Mouse (Mus musculus): ENCODE results near the gene Lmcd1. TPM values are rescaled to one million over a fixed set of nuclear protein-coding genes. Genes with fewer than 3 reads are reported as not detected.
"Not testable (repeated sequence)": the region's sequence is repeated elsewhere in the genome, so short reads cannot be mapped to it uniquely, and the experiment has no call there.

Lmcd1 gene
- polyA plus RNA-seq (2012; rRNA removed), result 2.9 and 3.8 TPM in 2 replicates

GRCm38 (mm10) chr6:112273501-112274205, at the start of gene Lmcd1:
Gene Lmcd1, plus strand, starts transcription at chr6:112273758.
- no peaks in the 10 kb centered on the region for H3K27me3 ChIP-seq (ENCODE audit: control insufficient read depth, insufficient read depth, low read length)
- H3K27ac ChIP-seq (ENCODE audit: insufficient read depth, low read length), result no peak within 1 kb of the TSS
- H3K4me1 ChIP-seq (ENCODE audit: control insufficient read depth, insufficient read depth, low read length), result peaks cover 7% of the 10 kb centered on the region; the same call in 1 of the 2 replicates
- under 1% methylated on average over 21 of the region's 21 CpGs for WGBS
- TF ChIP-seq CTCF (IDR thresholded peaks at IDR 0.05; ENCODE audit: borderline replicate concordance, insufficient read depth, low read depth, low read length), result no peak
- no peak for TF ChIP-seq POLR2A (IDR thresholded peaks at IDR 0.05; ENCODE audit: borderline replicate concordance, insufficient read depth, low read length)
- DNase-seq, result peak; percentile 63 to 75
- peak within 1 kb of the TSS; percentile 32 for H3K4me3 ChIP-seq (replicated peaks; ENCODE audit: insufficient read depth, low read depth, low read length)

DNA sequence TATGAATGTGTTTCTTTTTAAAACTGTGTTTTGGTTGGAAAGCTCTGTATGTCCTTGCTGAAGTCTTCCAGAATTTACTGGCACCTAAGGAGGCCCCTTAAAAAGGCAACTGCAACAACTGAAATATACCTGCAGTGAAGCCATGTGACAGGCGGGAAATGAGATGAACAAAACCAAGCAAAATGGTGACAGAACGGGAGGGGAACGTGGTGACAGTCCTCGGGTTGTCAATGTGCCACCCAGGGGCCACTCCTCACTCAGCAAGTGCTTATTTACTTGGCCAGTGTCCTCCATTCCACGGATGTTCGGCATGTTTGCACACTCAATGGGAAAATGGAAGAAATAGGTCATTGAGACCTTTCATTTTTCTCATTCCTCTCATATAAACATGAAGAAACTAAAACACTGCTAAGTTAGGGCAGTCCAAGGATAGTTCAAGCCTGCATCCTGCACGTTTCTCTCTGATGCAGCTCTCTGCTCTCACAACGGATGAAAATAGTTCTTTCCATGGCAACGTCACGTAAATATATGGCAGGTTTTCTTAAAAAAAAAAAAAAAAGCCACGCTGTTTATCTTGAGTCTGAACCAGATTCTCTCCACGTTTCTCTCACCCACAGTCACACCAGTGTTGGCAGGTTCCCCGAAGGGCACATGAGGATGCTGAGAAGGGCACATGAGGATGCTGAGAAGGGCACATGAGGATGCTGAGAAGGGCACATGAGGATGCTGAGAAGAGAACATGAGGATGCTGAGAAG, 49.5 kb upstream of the Lmcd1 start:
- TF ChIP-seq POLR2A (IDR thresholded peaks at IDR 0.05; ENCODE audit: borderline replicate concordance, insufficient read depth, low read length) (no peak), CTCF (IDR thresholded peaks at IDR 0.05; ENCODE audit: borderline replicate concordance, insufficient read depth, low read depth, low read length) (no peak)
- no peak overlapping the region for H3K27ac ChIP-seq (ENCODE audit: insufficient read depth, low read length)
- no peaks in the 10 kb centered on the region for H3K27me3 ChIP-seq (ENCODE audit: control insufficient read depth, insufficient read depth, low read length)
- DNase-seq, result no peak
- WGBS, result 66% methylated on average over 13 of the region's 13 CpGs
- H3K4me3 ChIP-seq (replicated peaks; ENCODE audit: insufficient read depth, low read depth, low read length), result no peak overlapping the region
- H3K4me1 ChIP-seq (ENCODE audit: control insufficient read depth, insufficient read depth, low read length), result no peaks in the 10 kb centered on the region

GRCm38 (mm10) chr6:112236775-112237174, 36.8 kb upstream of the Lmcd1 start:
- Histone ChIP-seq H3K27ac (ENCODE audit: insufficient read depth, low read length) (no peak overlapping the region), H3K27me3 (ENCODE audit: control insufficient read depth, insufficient read depth, low read length) (no peaks in the 10 kb centered on the region), H3K4me1 (ENCODE audit: control insufficient read depth, insufficient read depth, low read length) (no peaks in the 10 kb centered on the region), H3K4me3 (replicated peaks; ENCODE audit: insufficient read depth, low read depth, low read length) (no peak overlapping the region)
- TF ChIP-seq CTCF (IDR thresholded peaks at IDR 0.05; ENCODE audit: borderline replicate concordance, insufficient read depth, low read depth, low read length), result no peak
- no peak for TF ChIP-seq POLR2A (IDR thresholded peaks at IDR 0.05; ENCODE audit: borderline replicate concordance, insufficient read depth, low read length)
- no peak for DNase-seq
- WGBS, result 89% methylated on average over 1 of the region's 1 CpGs

- no peaks in the 10 kb centered on the region for H3K27me3 ChIP-seq (ENCODE audit: control insufficient read depth, insufficient read depth, low read length)
- no peaks in the 10 kb centered on the region for H3K4me1 ChIP-seq (ENCODE audit: control insufficient read depth, insufficient read depth, low read length)
- peak in 1 of 2 experiments; percentile 3 for DNase-seq
- 65% methylated on average over 2 of the region's 2 CpGs for WGBS
- H3K4me3 ChIP-seq (replicated peaks; ENCODE audit: insufficient read depth, low read depth, low read length), result no peak overlapping the region
- H3K27ac ChIP-seq (ENCODE audit: insufficient read depth, low read length), result no peak overlapping the region
- no peak for TF ChIP-seq CTCF (IDR thresholded peaks at IDR 0.05; ENCODE audit: borderline replicate concordance, insufficient read depth, low read depth, low read length)
- TF ChIP-seq POLR2A (IDR thresholded peaks at IDR 0.05; ENCODE audit: borderline replicate concordance, insufficient read depth, low read length), result no peak
Measured at GRCm38 (mm10) chr6:112242216-112242615, 31.3 kb upstream of the Lmcd1 start.

DNA sequence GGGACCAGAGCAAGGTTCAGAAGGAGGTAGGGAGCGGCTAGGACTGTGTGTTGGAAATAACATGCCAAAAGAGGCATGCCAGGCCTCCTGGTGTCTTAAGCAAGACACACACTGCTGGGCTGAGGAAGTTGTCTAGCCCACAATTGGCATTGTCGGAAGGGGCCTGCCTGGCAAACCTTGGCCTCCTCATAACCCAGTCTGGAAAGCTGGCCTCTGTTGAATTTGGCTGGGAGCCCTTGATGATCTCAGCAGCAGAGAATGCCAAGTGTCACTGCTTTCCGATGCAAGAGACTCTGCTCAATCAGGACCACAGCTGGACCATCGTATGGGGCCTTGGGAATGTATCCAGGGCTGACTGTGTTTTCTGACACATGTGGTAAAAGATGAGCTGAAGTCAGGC, 27.9 kb upstream of the Lmcd1 start:
- Histone ChIP-seq H3K27me3 (ENCODE audit: control insufficient read depth, insufficient read depth, low read length) (no peaks in the 10 kb centered on the region), H3K4me3 (replicated peaks; ENCODE audit: insufficient read depth, low read depth, low read length) (no peak overlapping the region), H3K27ac (ENCODE audit: insufficient read depth, low read length) (no peak overlapping the region), H3K4me1 (ENCODE audit: control insufficient read depth, insufficient read depth, low read length) (no peaks in the 10 kb centered on the region)
- peak; percentile 25 to 37 for DNase-seq
- WGBS, result 8% methylated on average over 4 of the region's 4 CpGs
- TF ChIP-seq CTCF (IDR thresholded peaks at IDR 0.05; ENCODE audit: borderline replicate concordance, insufficient read depth, low read depth, low read length), result no peak
- no peak for TF ChIP-seq POLR2A (IDR thresholded peaks at IDR 0.05; ENCODE audit: borderline replicate concordance, insufficient read depth, low read length)

- no peaks in the 10 kb centered on the region for H3K4me1 ChIP-seq (ENCODE audit: control insufficient read depth, insufficient read depth, low read length)
- H3K27me3 ChIP-seq (ENCODE audit: control insufficient read depth, insufficient read depth, low read length), result no peaks in the 10 kb centered on the region
- DNase-seq, result no peak
- 94% methylated on average over 1 of the region's 1 CpGs for WGBS
- TF ChIP-seq CTCF (IDR thresholded peaks at IDR 0.05; ENCODE audit: borderline replicate concordance, insufficient read depth, low read depth, low read length), result no peak
- no peak for TF ChIP-seq POLR2A (IDR thresholded peaks at IDR 0.05; ENCODE audit: borderline replicate concordance, insufficient read depth, low read length)
- no peak overlapping the region for H3K4me3 ChIP-seq (replicated peaks; ENCODE audit: insufficient read depth, low read depth, low read length)
- no peak overlapping the region for H3K27ac ChIP-seq (ENCODE audit: insufficient read depth, low read length)
Measured at GRCm38 (mm10) chr6:112246636-112247035, 26.9 kb upstream of the Lmcd1 start.

DNA sequence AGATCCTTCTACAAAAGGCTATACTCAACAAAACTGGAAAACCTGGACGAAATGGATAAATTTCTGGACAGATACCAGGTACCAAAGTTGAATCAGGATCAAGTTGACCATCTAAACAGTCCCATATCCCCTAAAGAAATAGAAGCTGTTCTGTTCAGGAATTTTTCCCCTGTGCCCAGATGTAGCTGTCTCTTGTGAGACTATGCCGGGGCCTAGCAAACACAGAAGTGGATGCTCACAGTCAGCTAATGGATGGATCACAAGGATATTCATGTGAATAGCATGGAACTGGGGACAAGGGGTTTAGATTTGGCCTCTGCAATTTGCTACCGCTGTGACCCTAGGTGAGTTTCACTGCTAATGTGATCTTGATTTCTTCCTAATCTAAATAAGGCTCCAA, 19.6 kb upstream of the Lmcd1 start:
- not testable (repeated sequence) for H3K4me3 ChIP-seq (replicated peaks; ENCODE audit: insufficient read depth, low read depth, low read length); H3K27me3 ChIP-seq (ENCODE audit: control insufficient read depth, insufficient read depth, low read length); H3K27ac ChIP-seq (ENCODE audit: insufficient read depth, low read length); DNase-seq; H3K4me1 ChIP-seq (ENCODE audit: control insufficient read depth, insufficient read depth, low read length)
- WGBS, result 89% methylated on average over 3 of the region's 3 CpGs

GRCm38 (mm10) chr6:112254967-112255366, 18.6 kb upstream of the Lmcd1 start:
- no peaks in the 10 kb centered on the region; the same call in 1 of the 2 replicates for H3K27me3 ChIP-seq (ENCODE audit: control insufficient read depth, insufficient read depth, low read length)
- WGBS, result 82% methylated on average over 2 of the region's 2 CpGs
- H3K4me1 ChIP-seq (ENCODE audit: control insufficient read depth, insufficient read depth, low read length), result no peaks in the 10 kb centered on the region
- H3K27ac ChIP-seq (ENCODE audit: insufficient read depth, low read length), result no peak overlapping the region
- DNase-seq, result no peak
- no peak for TF ChIP-seq POLR2A (IDR thresholded peaks at IDR 0.05; ENCODE audit: borderline replicate concordance, insufficient read depth, low read length)
- no peak for TF ChIP-seq CTCF (IDR thresholded peaks at IDR 0.05; ENCODE audit: borderline replicate concordance, insufficient read depth, low read depth, low read length)
- H3K4me3 ChIP-seq (replicated peaks; ENCODE audit: insufficient read depth, low read depth, low read length), result no peak overlapping the region

Data from cerebellum, adult 2 months (tissue).